Mouse (Mus musculus) heart, adult 8-10 months (tissue): ENCODE results near the gene Ext2. TPM values are rescaled to one million over a fixed set of nuclear protein-coding genes. Genes with fewer than 3 reads are reported as not detected.

Source experiments
- DNase-seq: peaks from one replicate; pipeline ENCODE4 v3.0.0; 2022; ENCODE audit warnings: low spot score
- total RNA-seq, 4 experiments: library from RNA; stranded (reverse); gene quantifications; 2 replicates each; pipeline ENCODE4 v1.2.4; 2022

The Ext2 gene
- 10 to 100 TPM; 40.9 to 43.0 (median 42.0) TPM for total RNA-seq

- DNase-seq, result peak; percentile 90
These were observed at the start of gene Ext2 for GRCm38 (mm10) chr2:93822045-93822749. TSS of gene Ext2 (minus strand) at chr2:93822568.

- no peak for DNase-seq
These were observed 49.1 kb upstream of the Ext2 start for GRCm38 (mm10) chr2:93871411-93871925.

GRCm38 (mm10) chr2:93870842-93871241, 48.5 kb upstream of the Ext2 start:
- DNase-seq, result peak; percentile 72

GRCm38 (mm10) chr2:93869107-93869600, 46.8 kb upstream of the Ext2 start, which contains the start of gene Accsl:
TSS of gene Accsl (minus strand) at chr2:93869157.
- DNase-seq, result no peak

GRCm38 (mm10) chr2:93868566-93868965, 46.2 kb upstream of the Ext2 start:
- DNase-seq, result no peak

- no peak for DNase-seq
These were observed 40.9 kb upstream of the Ext2 start for GRCm38 (mm10) chr2:93863229-93863628.

GRCm38 (mm10) chr2:93858845-93859244, 36.5 kb upstream of the Ext2 start:
- DNase-seq, result no peak

GRCm38 (mm10) chr2:93851303-93851702, 28.9 kb upstream of the Ext2 start:
- DNase-seq, result no peak

- DNase-seq, result no peak
These were observed 28.1 kb upstream of the Ext2 start for GRCm38 (mm10) chr2:93850317-93850944.

- peak; percentile 80 for DNase-seq
These were observed 27.2 kb upstream of the Ext2 start, which contains the start of gene Accs for GRCm38 (mm10) chr2:93849505-93850089. TSS of gene Accs (minus strand) at chr2:93849943.

GRCm38 (mm10) chr2:93841349-93841748, 19.0 kb upstream of the Ext2 start:
- no peak for DNase-seq

GRCm38 (mm10) chr2:93840109-93840508, 17.7 kb upstream of the Ext2 start:
- DNase-seq, result no peak

- no peak for DNase-seq
These were observed 16.6 kb upstream of the Ext2 start for GRCm38 (mm10) chr2:93838931-93839330.

GRCm38 (mm10) chr2:93836232-93836785, 13.9 kb upstream of the Ext2 start:
- DNase-seq, result no peak

GRCm38 (mm10) chr2:93835596-93835995, 13.2 kb upstream of the Ext2 start:
- DNase-seq, result no peak

GRCm38 (mm10) chr2:93823519-93823918, 1.2 kb upstream of the Ext2 start:
- DNase-seq, result peak; percentile 87

- no peak for DNase-seq
These were observed 4.6 kb downstream of the Ext2 start for GRCm38 (mm10) chr2:93817791-93818190.

GRCm38 (mm10) chr2:93813343-93813742, 9.0 kb downstream of the Ext2 start:
- no peak for DNase-seq

- peak; percentile 20 for DNase-seq
These were observed 10.6 kb downstream of the Ext2 start for GRCm38 (mm10) chr2:93811812-93812211.

GRCm38 (mm10) chr2:93809931-93810330, 12.4 kb downstream of the Ext2 start:
- no peak for DNase-seq

GRCm38 (mm10) chr2:93808071-93808470, 14.3 kb downstream of the Ext2 start:
- DNase-seq, result no peak

- DNase-seq, result no peak
These were observed 14.9 kb downstream of the Ext2 start for GRCm38 (mm10) chr2:93807440-93807839.
